Mouse (Mus musculus) layer of hippocampus, adult 8-10 months (tissue): Measurements from ENCODE around the gene Otulinl. TPM values are rescaled to one million over a fixed set of nuclear protein-coding genes. Genes with fewer than 3 reads are reported as not detected.

ENCODE experiments used
- DNase-seq, 2 experiments: peaks; one replicate each; pipeline ENCODE4 v3.0.0; 2022; ENCODE audit warnings: low spot score in 2 of 2
- total RNA-seq, 4 experiments: library from RNA; stranded (reverse); gene quantifications; 2 replicates each; pipeline ENCODE4 v1.2.4; 2022

The Otulinl gene
- total RNA-seq, 4 experiments from 2014 or later = 25.3 to 35.0 (median 33.1) TPM

- DNase-seq = no peak
Measured at GRCm38 (mm10) chr15:27682619-27683018, 1.2 kb upstream of the Otulinl start.

DNA sequence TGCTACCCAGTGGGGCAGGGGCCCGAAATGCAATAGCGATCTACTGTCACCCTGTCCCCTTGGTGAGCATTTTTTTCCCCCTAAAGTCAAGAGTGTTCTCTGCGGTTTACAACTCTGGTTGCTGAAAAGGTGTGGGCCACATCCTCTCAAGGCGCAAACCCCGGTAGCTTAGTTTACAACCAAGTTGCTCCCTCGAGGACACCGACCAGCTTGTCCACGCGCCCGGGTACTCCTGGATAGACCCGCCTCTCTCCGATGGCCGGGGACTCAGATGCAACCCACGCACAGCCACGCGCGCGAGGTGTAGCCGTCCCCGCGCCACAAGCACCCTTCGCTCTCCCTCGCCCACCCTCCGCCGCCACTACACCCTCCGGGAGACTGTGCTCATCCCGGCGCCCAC, 382 bp downstream of the Otulinl start:
- DNase-seq = peak in 1 of 2 experiments; percentile 46

GRCm38 (mm10) chr15:27678511-27678910, 2.9 kb downstream of the Otulinl start:
- no peak for DNase-seq

DNA sequence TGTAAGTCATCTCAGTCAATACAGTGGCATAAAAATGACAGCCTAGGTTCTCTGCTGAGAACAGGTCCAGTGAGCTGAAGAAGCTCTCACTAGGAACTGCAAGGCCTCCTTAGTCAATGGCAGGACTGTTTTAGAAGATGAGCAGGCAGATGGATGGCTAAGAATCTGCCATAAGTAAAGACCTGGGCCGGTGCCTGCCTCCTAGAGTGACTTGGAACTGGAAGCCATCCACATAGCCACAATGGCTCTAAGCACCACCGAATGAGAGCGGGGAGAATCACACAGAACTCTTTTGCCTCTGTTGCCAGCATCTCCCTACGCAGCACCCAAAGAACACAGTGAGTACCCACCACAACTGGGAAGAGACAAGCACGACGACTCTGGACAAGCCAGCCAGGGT, 3.6 kb downstream of the Otulinl start:
- no peak for DNase-seq

- no peak for DNase-seq
Measured at GRCm38 (mm10) chr15:27676211-27676610, 5.2 kb downstream of the Otulinl start.

DNA sequence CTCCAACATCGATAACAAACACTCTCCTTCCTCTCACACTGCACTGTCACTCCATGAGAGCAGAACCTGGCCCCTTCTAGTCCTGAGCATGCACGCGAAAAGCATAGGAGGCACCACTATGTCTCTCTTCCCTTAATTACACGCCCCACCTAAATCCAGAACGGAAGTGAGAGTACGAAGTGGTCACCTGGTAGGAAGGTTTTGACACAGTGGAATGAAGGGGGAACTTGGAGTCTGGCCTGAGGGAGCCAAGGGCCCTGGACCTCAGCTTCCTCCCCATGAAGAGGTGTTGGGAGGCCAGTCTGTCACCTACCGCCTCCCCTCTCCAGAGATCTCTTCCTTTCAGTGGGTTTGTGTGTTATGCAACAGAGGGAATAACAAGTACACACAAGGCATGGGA, 6.3 kb downstream of the Otulinl start:
- DNase-seq = no peak

DNA sequence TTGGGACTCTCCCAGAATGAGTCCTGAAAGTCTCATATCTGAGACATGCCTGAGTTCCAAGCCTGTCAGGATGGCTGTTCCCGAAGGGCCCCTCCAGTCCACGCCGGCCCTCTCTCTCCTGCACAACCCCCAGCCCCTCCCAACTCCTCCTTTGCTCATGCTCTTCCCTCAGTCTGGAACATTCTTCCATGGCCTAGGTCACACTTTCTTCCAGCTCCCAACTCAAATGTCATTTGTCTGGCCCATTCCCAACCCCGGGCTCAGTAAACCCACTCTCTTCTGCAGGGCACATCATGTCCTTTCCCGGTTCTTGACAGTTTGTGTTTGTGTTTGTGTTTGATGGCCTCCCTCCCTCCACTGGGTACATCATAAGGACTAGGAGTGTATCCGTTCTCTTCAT, 7.3 kb downstream of the Otulinl start:
- no peak for DNase-seq

DNA sequence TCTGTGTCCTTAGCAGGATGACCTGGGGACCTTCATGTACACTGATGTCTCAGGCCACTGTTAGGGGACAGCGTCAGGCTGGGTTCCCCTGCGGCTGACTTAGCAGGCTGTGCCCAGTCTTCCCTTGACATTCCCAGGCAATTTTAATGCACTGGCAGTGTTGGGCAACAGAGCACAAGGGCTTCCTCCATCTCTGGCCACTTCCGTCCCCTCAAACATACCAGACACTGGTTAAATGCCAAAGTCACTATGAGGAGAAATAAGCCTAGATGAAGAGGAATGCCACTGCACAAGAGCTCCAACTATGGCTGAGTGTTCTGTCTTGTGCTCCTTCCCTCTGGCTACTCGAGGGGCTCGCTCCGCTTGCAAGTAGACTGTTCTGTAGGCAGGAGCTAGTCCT, 8.2 kb downstream of the Otulinl start:
- no peak for DNase-seq

DNA sequence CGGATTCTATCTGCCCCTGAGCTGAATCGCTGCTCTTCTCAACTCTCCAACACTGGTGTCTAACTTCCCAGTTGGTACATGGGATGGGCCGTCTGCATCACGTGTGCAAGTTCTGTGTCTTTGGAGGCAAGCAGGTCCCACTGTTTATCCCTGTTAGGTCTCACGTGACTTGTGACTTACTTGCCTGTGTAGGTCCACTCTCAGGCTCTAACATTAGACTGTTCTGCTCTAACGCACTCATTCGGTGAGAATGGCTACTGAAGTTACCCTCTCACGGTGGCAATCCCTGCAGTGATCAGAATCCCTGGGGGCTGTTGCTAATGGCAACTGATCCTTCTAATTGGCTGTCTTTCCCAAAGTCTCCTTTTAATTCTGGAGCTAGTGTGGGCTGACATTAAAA, 9.1 kb downstream of the Otulinl start:
- DNase-seq = no peak

DNA sequence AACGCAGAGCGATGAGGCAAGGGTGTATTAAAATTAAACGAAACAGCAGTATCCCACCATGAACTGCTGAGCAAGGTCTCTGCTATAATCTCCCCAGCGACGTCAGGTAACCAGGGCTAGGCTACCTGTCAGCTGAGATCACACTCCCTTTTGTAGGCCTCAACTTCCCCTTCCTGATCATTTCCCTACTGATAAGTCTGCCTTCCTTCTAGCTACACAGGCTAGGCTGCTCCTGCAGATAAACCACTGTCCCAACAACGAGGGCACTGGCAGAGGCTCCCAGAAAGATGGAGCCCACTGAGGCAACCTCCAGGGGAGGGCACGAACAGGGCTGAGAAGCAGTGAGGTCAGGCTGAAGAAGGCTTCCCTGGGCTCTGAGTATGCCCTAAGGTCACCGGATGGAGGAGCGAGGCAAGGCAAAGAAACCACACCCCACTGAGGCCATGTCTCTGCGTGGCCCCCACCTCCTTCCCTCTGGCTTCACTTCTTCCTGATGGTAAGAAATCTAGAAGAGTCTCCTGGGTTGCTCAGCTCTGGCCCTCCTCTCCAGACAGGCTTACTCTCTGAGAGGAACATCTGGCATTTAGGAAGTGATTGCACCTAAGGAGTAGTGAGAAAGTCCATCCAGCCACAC, 9.7 kb downstream of the Otulinl start:
- no peak for DNase-seq

- no peak for DNase-seq
Measured at GRCm38 (mm10) chr15:27670708-27671107, 10.7 kb downstream of the Otulinl start.

DNA sequence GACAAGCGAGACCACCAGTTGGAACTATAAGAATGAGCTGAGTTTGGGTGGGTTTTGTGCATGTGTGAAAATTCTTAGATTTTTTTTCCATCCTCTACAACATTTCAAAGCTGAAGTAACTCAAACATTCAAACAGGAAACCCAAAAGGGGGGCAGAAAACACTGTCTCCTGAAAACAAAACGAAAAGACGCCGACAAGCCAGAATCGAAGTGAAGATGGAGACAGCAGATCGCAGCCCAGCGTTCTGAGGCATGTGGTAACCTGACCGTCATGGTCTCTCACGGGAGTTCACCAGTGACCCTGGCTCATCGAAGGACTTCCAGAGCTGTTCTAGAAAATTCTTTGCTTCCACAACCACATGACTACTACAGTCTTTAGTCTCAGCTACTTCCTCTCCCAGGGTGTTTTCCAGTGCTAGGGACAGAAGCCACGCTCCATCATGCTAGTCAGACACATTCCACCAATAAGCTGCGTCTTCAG, 11.4 kb downstream of the Otulinl start:
- DNase-seq = no peak

- peak in 1 of 2 experiments; percentile 33 for DNase-seq
Measured at GRCm38 (mm10) chr15:27669276-27669675, 12.1 kb downstream of the Otulinl start.

DNA sequence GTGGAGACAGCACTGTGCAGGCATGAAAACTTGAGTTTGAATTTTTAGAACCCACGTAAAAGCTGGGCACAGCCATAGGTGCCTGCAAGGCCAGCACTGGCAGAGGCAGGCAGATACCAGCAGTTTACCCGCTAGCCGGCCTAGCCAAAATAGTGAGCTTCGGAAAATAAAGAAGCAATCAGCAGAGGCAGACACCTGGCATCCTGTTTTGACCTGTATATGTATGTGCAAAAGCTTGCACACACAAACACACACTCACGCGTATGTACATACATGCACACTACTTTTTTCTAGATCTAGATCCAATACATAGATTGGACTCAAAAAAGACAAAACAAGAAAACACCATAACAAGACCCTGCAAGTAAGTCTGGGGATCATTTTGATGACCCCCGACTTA, 12.8 kb downstream of the Otulinl start:
- no peak for DNase-seq

DNA sequence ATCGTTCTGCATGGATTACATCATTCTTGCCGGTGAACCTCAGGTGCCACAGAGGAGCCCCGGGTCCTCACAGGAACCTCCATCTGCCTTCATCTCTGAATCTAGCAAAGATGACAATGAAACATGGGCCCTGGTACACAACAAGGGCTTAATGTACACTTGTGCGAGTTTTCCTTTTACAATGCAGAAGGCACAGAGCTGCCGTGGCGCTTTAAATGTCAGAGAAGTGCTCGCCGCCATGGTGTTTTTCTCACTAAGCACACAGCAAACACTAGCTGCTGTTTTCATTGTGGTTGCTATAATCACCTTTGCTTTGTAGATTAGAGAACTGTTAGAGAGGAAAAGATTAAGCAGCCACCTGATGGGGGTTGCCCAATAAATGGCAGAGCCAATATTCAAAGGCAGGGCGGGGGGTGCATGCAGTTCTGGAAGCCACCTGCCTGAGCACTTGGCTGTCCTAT, 13.3 kb downstream of the Otulinl start:
- no peak for DNase-seq

DNA sequence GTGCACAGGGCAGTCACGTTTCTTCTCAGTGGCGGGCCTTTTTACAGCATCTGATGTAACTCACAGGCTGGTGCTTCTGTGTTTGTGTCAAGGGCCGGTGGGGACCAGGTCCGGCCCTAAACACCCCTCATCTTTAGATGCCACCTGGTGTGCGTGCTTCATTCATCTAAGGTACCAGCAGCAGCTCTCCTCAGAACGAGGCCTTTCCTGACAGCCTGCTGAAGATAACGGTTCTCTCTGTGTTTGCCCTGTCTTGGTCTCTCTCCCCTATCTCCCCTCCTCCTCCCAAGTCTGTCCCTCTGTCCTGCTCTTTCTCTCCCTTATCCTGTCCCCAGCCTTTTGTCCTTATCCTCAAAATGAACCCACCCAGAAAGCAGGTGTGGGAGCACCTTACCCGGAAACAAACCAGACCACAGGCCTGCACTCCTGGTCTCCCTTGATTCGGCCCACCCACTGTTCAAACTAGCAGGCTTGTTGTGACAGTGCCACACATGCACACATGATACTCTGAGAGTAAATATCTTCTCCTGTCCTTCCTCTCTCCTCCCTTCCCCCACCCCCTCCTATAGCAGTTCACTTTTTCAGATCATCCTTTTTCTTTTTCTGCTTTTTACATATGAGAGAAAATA, 14.4 kb downstream of the Otulinl start:
- DNase-seq = no peak

- DNase-seq = no peak
Measured at GRCm38 (mm10) chr15:27665392-27665911, 15.9 kb downstream of the Otulinl start.

- DNase-seq = no peak
Measured at GRCm38 (mm10) chr15:27664126-27664525, 17.3 kb downstream of the Otulinl start.

DNA sequence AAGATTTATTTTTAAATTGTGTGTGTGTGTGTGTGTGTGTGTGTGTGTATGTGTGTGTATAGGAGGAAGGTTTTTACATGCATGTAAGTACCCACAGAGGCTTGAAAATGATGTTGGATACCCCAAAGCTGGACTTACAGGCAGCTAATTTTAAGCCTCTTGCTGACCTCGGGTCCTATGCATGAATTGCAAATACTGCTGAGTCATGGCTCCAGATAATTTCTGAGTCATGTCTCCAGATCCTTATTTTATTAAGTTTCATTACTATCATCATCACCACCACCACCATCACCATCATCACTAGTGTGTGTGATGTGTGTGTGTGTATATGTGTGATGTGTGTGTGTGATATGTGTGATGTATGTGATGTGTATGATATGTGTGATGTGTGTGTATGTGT, 18.7 kb downstream of the Otulinl start:
- DNase-seq = no peak

DNA sequence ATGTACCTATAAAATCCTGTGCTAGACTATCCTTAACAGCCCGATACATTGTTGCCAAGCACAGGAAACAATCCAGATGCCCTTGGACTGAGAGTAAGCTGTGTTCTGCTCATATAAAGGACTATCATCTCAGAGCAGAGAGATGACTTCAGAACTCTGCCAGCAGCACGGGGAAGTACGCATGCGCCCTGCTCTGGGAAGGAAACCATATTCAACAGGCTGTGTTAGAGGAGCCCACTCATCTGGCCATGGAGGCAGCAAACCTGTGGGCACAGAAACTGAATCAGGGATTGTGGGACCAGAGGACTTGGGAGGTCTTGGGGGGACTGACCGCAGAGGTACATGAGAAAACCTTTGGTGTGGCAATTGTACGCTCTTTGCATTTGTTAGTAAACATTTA, 19.7 kb downstream of the Otulinl start:
- no peak for DNase-seq

DNA sequence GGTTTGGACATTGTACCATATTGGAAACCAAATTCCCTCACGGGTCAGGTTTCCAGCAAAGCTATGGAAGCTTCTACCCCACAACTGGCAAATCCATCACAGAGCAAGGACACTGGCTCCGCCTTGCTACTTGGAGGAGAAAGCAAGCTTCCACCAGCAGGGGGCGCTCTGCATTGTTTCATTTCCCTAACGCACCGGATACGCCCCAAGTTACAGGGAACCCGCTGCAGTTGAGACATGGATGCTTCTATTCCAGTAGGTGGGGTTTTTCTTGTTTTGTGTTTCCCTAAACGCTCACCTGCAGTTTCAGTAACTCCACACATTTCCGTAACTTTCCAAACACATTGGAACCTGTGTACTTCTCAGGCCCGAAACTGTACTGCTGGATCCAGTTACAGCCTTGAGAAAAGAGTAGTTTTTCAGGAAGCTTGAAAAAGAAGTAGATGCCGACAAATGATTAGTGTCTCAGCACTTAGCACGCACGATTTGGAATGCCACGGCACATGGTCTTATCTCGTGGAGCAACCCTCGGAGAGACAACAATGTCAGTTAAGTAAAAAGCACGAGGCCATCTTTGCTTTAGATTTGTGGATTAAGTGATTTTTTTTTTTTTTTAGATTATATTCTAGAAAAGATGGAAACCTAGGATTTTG, 21.7 kb downstream of the Otulinl start:
- DNase-seq = peak; percentile 82 to 91

- no peak for DNase-seq
Measured at GRCm38 (mm10) chr15:27659143-27659542, 22.2 kb downstream of the Otulinl start.
